Mouse (Mus musculus): ENCODE measurements around the gene Ect2.

DNA sequence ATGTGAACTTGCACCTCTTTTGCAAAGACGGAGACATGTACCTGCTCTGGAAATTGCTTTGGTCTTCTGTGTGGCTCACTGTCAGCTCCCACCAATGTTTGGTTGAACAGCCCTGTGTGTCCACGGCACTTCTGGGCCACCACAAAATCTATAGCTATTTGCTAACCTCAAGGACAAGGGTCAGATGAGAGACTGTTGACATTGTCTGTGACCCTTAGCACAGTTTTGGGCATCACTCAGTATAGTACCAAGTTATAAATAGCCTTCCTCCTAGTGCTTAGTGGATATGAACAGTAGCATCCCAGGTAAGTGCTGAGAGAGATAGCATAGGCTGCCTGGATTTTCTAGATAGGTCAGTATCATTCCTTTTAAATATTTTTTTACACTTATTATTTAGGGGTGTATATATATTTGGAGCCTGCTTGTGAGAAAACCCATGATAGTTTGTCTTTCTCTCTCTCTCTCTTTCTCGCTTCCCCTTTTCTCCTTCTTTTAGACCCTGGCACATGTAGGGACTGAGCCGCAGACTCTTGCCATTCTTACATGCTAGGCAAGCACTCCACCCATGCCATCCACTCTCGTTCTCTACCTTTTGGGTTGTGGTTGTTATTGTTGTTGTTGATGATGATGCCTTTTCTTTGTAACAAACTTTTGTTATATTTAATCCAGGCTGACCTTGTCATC, 48.2 kb upstream of the Ect2 start:
- no peak for TF ChIP-seq CTCF (IDR thresholded peaks at IDR 0.05; ENCODE audit: low read depth)
- no peak for TF ChIP-seq EP300 (IDR thresholded peaks at IDR 0.05; ENCODE audit: low read depth)

Data from heart, postnatal 0 days (tissue).